Mouse (Mus musculus) hindbrain, embryonic 15.5 days (tissue): ENCODE results near the gene Npc2. TPM values are rescaled to one million over a fixed set of nuclear protein-coding genes. Genes with fewer than 3 reads are reported as not detected.

Experiments used
- ATAC-seq: fragments of 200-750 bp; cut with Nextera tagmentation; 2 replicates; pipeline ENCODE4 v1.8.0; 2017; ENCODE audit warnings: low read depth, moderate number of reproducible peaks, moderate TSS enrichment; ENCODE audit not compliant: low FRiP score
- H3K27ac ChIP-seq: fragments of 300-500 bp; sonication (generic); replicated peaks from 2 replicates; pipeline ENCODE4 v1.5.1; 2015; ENCODE audit warnings: mild to moderate bottlenecking, inconsistent platforms
- H3K27me3 ChIP-seq: fragments of 300-500 bp; sonication (generic); 2 replicates; pipeline ENCODE4 v1.6.1; 2015; ENCODE audit warnings: control low read depth, inconsistent platforms
- H3K36me3 ChIP-seq: fragments of 300-500 bp; sonication (generic); 2 replicates; pipeline ENCODE4 v1.6.1; 2015; ENCODE audit warnings: control low read depth, inconsistent platforms
- H3K4me1 ChIP-seq: fragments of 300-500 bp; sonication (generic); replicated peaks from 2 replicates; pipeline ENCODE4 v1.6.1; 2015; ENCODE audit warnings: control low read depth, inconsistent platforms
- H3K4me2 ChIP-seq: fragments of 300-500 bp; sonication (generic); 2 replicates; pipeline ENCODE4 v1.6.1; 2015; ENCODE audit warnings: moderate library complexity, mild to moderate bottlenecking, inconsistent platforms
- H3K4me3 ChIP-seq: fragments of 300-500 bp; sonication (generic); 2 replicates; pipeline ENCODE4 v1.5.1; 2015; ENCODE audit warnings: mild to moderate bottlenecking, inconsistent platforms
- H3K9ac ChIP-seq: fragments of 300-500 bp; sonication (generic); 2 replicates; pipeline ENCODE4 v1.6.1; 2015; ENCODE audit warnings: inconsistent platforms
- H3K9me3 ChIP-seq: fragments of 300-500 bp; sonication (generic); 2 replicates; pipeline ENCODE4 v1.6.1; 2016; ENCODE audit warnings: control low read depth, inconsistent platforms
- WGBS: fragments of 180-500 bp; shearing (Covaris S2); methylation state at CpG from one replicate; pipeline ENCODE4 v1.1.7; 2015; 5-methylcytosine and 5-hydroxymethylcytosine counted together
- polyA plus RNA-seq: library from polyadenylated mRNA; unstranded; fragments of >200 nt; fragmentation: Nextera tagmentation; extraction: Ambion mirVana; gene quantifications from 2 replicates; pipeline ENCODE4 v1.2.1, GENCODE M21; 2015

Npc2 gene
- polyA plus RNA-seq, 1 experiment from 2014 or later, result 59.0 TPM

DNA sequence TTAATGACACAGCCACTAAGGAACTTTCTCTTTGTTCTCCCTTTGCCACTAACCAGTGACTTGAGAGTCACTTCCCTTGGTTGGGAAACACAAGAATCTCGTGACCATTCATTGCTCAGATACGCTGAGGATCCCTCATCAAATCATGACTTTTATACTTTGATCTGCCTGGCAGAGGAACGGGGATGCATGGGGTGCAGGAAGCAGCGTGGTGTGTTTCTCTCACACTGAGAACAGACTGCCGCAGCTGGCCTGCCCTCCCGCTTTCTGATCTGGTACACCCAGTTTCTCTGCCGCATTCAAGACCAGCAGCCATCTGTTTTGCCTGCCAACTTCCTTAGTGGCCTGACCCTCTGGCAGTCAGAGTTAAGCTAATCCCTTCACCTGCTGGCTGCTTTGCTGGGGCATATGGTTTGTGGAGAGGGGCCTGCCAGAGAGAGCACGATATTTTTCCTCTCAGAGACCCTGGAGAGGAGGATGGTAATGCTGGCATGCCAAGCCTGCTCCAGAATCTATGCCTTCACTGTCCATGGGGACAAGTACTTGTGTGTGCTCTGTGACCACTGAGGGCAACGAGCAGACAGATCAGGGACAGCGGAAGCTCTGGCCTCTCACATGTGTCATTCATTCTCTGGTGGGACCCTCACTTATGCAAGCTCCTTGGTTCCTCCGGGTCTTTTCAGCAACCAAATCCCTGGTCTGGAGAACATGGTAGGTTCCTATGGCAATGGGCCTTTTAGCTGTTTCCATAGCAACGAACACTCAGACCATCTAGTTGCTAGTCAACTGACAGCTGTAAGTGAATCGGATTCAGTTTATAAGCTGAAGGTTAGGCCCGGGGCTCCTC lies 20.6 kb downstream of the Npc2 start:
- no peak overlapping the region for H3K4me2 ChIP-seq
- no peaks in the 10 kb centered on the region for H3K9me3 ChIP-seq
- H3K27me3 ChIP-seq, result no peaks in the 10 kb centered on the region
- peaks cover 4% of the 10 kb centered on the region; the same call in 1 of the 2 replicates for H3K36me3 ChIP-seq
- peak; percentile 81 for ATAC-seq
- H3K9ac ChIP-seq, result no peak overlapping the region
- peaks cover 24% of the 10 kb centered on the region for H3K4me1 ChIP-seq
- H3K4me3 ChIP-seq, result no peak overlapping the region
- H3K27ac ChIP-seq, result peak overlapping the region; percentile 67
- 18% methylated on average over 14 of the region's 14 CpGs for WGBS

DNA sequence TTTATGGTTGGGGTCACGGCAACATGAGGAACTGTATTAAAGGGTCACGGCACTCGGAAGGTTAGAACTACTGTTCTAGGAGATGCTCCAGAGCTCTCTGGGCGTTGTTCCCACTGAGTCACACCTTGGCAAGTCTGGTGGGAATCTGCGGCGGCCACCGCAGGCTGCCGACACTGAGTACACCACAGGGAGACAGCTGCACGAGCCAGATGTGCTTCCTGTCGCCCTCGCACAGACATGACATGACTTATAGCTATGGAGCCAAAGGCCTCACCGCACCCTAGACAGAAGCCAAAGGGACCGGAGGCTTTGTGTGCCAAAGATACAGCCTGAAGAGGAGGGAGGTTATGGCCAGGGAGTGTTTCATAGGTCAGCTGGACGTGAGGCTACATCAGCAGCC lies 22.3 kb downstream of the Npc2 start:
- WGBS, result 55% methylated on average over 14 of the region's 14 CpGs
- Histone ChIP-seq H3K4me2 (no peak overlapping the region), H3K27me3 (no peaks in the 10 kb centered on the region), H3K27ac (no peak overlapping the region), H3K4me1 (peaks cover 24% of the 10 kb centered on the region), H3K9ac (no peak overlapping the region), H3K36me3 (no peaks in the 10 kb centered on the region), H3K9me3 (no peaks in the 10 kb centered on the region), H3K4me3 (no peak overlapping the region)
- ATAC-seq, result no peak

DNA sequence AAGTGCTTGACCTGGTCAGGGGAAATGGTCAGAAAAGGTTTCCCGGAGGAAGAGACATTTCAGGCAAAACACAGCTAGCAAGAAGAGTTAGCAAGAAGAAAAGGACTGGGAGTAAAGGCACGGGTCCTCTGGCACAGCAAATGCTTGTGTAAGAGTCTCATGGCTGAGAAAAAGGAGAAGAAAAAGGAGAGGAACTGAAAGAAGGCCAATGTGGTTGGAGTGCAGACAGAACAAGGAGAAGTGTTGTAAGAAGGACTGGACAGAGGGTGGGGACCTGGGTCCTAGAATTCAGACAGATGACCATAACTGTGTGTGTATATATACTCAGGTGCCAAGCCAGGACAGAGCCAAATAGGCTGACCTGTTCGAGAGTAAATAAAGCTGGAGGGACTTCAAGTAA lies 24.8 kb downstream of the Npc2 start:
- Histone ChIP-seq H3K4me3 (no peak overlapping the region), H3K4me1 (peaks cover 18% of the 10 kb centered on the region), H3K27ac (no peak overlapping the region), H3K27me3 (no peaks in the 10 kb centered on the region), H3K9me3 (no peaks in the 10 kb centered on the region), H3K4me2 (no peak overlapping the region), H3K36me3 (no peaks in the 10 kb centered on the region), H3K9ac (no peak overlapping the region)
- ATAC-seq, result no peak
- 76% methylated on average over 3 of the region's 3 CpGs for WGBS

DNA sequence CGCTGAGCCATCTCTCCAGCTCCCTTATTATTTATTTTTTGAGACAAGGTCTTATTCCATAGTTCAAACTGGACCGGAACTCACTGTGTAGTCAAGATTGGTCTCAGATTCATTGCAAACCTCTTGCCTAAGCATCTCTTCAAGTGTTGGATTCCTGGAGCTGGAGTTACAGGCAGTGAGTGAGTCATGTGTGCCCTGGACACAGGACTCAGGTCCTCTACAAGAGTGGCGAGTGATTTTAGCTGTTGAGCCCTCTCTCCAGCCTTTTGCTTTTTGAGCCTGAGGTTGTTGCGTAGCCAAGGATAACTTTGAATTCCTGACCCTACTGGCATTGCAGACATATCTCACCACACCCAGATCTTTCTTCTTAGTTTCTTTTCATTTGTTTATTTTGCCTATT lies 27.3 kb downstream of the Npc2 start:
- H3K36me3 ChIP-seq, result no peaks in the 10 kb centered on the region
- H3K9me3 ChIP-seq, result no peaks in the 10 kb centered on the region
- no peak for ATAC-seq
- H3K4me3 ChIP-seq, result no peak overlapping the region
- no peak overlapping the region for H3K27ac ChIP-seq
- no peak overlapping the region for H3K4me2 ChIP-seq
- no peak overlapping the region for H3K9ac ChIP-seq
- H3K27me3 ChIP-seq, result no peaks in the 10 kb centered on the region
- 75% methylated on average over 4 of the region's 4 CpGs for WGBS
- H3K4me1 ChIP-seq, result no peaks in the 10 kb centered on the region

DNA sequence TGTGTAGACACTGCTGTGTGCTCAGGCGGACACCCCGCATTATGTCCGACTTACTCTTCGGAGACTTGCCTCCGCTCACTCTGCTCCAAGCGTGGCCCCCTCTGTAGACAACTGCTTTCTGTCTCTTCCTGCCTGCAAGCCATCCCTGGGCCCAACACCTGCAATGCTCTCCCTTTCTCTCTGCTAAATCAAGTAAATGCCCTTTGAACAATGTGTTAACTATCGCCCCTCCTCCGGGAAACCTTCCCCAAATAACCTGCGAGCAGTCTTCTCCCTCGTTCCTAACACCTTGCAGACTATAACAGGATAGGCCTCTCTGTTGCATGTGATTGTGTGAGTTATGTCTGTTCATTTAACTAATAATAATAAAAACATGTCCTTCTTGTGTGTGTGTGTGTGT lies 29.5 kb downstream of the Npc2 start:
- Histone ChIP-seq H3K9me3 (no peaks in the 10 kb centered on the region), H3K9ac (no peak overlapping the region), H3K4me1 (no peaks in the 10 kb centered on the region), H3K4me2 (no peak overlapping the region), H3K4me3 (no peak overlapping the region), H3K27ac (no peak overlapping the region), H3K27me3 (no peaks in the 10 kb centered on the region), H3K36me3 (no peaks in the 10 kb centered on the region)
- no peak for ATAC-seq
- 87% methylated on average over 10 of the region's 10 CpGs for whole genome bisulfite sequencing

DNA sequence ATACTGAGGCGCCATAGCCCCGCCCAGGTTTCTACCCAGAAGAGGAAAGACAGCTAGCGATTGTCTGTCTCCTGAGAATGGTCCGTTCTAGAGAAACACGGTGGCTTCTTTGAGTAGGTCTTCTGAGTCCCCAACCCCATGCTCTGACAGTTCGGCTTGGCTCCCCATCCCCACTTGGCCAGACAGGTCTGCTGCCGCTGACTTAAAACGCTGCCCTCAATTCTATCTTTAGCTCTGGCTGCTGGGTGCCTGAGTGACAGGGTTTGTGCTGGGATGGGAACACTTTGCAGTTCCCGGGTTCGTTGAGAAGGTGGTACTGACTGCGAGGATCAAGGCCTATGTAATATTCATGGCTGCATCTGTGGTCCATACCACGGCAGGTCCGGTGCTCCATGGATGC lies 39.6 kb downstream of the Npc2 start:
- WGBS, result 77% methylated on average over 13 of the region's 13 CpGs
- Histone ChIP-seq H3K27ac (no peak overlapping the region), H3K4me3 (no peak overlapping the region), H3K4me1 (no peaks in the 10 kb centered on the region), H3K27me3 (no peaks in the 10 kb centered on the region), H3K9ac (no peak overlapping the region), H3K36me3 (no peaks in the 10 kb centered on the region), H3K9me3 (no peaks in the 10 kb centered on the region), H3K4me2 (no peak overlapping the region)
- no peak for ATAC-seq

DNA sequence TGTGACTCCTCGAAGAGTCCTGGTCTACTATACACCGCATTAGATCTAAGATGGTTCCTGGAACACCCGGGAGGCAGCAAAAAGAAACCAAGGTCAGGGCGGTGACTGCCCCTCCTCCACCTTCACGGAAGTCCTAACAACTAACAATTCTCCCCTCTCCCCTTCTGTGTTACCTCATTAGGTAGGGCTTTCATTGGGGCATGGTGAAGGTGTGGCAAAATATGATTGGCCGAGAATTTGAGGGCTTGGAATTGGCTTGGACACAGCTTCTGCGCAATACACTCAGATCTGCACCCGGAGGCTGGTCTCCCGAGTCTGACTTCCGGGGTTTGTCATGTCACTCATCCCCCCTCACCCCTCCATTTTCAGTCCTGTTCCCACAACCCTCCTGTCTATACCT lies 44.5 kb downstream of the Npc2 start:
- Histone ChIP-seq H3K4me3 (no peak overlapping the region), H3K27ac (no peak overlapping the region), H3K9me3 (no peaks in the 10 kb centered on the region), H3K9ac (no peak overlapping the region), H3K4me1 (no peaks in the 10 kb centered on the region), H3K36me3 (no peaks in the 10 kb centered on the region), H3K27me3 (no peaks in the 10 kb centered on the region), H3K4me2 (no peak overlapping the region)
- ATAC-seq, result no peak
- WGBS, result 95% methylated on average over 10 of the region's 10 CpGs

DNA sequence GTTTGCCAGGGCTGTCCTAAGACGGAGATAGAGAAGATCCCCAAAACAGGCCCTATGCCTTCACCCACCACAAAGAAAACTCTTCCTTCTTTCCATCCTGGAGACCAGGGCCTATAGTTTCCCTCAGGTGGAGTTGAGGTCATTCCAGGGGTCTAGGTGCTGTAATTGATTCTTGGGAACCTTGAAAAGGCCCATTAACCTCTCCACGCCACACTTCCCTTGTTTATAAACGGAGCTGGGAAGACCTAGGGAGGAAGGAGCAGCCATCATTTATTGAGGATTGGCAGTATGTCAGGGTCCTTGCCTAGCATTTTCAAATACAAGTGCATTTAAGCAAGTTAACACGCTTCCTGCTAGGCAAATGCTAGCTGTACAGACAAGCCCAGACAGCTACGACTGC lies 45.5 kb downstream of the Npc2 start:
- Histone ChIP-seq H3K36me3 (no peaks in the 10 kb centered on the region), H3K27me3 (no peaks in the 10 kb centered on the region), H3K4me1 (no peaks in the 10 kb centered on the region), H3K9me3 (no peaks in the 10 kb centered on the region), H3K4me3 (no peak overlapping the region), H3K27ac (no peak overlapping the region), H3K9ac (no peak overlapping the region), H3K4me2 (no peak overlapping the region)
- WGBS, result 74% methylated on average over 5 of the region's 5 CpGs
- ATAC-seq, result no peak

DNA sequence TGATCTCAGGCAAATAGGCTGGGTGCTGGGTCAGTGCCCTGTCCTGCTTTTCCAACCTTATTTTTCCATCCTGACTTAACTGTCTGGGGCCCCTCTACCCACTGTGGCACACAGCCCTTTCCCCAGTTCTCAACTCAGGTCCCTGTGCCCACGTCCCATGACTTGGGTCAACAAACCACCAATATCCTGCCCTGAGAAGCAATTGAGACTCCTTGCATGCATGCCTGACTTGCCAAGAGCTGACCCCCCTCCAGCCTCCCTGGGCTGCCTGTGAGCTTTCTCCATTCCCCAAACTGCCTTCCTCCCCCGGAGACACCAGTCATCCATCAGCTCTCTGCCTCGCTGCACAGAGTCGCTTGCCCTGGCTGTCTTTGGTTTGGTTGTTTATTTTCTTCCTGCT lies 46.0 kb downstream of the Npc2 start:
- Histone ChIP-seq H3K27ac (no peak overlapping the region), H3K27me3 (no peaks in the 10 kb centered on the region), H3K4me2 (no peak overlapping the region), H3K4me3 (no peak overlapping the region), H3K4me1 (no peaks in the 10 kb centered on the region), H3K9ac (no peak overlapping the region), H3K9me3 (no peaks in the 10 kb centered on the region), H3K36me3 (no peaks in the 10 kb centered on the region)
- ATAC-seq, result no peak
- 37% methylated on average over 4 of the region's 4 CpGs for WGBS

DNA sequence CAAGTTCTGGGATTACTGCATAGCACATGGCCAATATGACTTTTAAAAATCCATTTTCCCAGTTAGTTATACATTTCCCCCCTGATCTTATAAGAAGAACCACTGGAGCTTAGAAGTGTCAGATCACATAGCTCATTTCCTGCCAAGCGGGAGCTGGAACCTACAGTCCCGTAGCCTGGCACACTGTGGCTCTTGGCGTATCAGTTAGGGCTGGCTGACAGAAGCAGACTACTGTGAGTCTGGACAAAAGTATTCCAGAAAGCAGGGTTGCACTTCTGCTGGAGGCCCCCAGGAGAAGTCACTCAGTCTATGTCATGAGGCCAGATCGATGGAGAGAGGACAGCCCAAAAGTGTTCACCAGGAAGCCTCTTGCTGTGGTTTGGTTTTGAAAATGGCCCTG lies 46.6 kb downstream of the Npc2 start:
- Histone ChIP-seq H3K4me1 (no peaks in the 10 kb centered on the region), H3K27me3 (no peaks in the 10 kb centered on the region), H3K9ac (no peak overlapping the region), H3K9me3 (no peaks in the 10 kb centered on the region), H3K4me3 (no peak overlapping the region), H3K36me3 (no peaks in the 10 kb centered on the region), H3K27ac (no peak overlapping the region), H3K4me2 (no peak overlapping the region)
- ATAC-seq, result no peak
- 88% methylated on average over 4 of the region's 4 CpGs for WGBS

DNA sequence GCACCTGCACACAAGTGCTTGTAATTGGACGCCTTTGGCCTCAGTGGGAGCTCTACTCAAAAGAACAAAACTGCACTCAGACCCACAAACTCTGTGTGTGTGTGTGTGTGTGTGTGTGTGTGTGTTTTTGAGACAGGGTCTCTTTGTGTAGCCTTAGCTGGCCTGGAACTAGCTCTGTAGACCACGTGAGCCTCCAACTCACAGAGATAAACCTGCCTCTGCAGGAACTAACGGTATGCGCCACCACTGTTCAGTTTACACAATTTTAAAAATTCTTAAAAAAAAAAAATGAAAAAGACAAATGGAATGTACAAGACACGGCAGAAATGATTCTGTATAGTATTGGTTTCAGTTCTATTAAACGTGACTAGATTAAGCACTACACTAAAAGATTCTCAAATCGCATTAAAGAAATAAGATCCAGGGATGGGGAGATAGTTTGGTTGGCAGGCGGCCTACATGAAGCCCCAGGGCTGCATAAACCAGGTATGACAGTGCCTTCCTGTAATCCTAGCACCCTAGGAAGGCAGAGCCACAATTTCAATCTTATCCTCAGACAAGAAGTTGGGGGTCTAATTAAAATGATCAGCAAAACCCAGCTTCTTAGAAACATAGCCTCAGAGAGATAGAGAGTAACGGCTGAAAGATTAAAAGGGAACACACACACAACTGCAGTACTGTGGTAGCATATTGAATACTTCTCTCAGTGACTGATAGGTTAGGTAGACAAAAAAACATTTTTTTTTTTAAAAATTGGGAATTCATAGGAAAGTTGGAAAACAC lies 54.3 kb downstream of the Npc2 start:
- no peaks in the 10 kb centered on the region for H3K36me3 ChIP-seq
- no peak overlapping the region for H3K4me3 ChIP-seq
- no peaks in the 10 kb centered on the region for H3K9me3 ChIP-seq
- 83% methylated on average over 9 of the region's 9 CpGs for WGBS
- no peak overlapping the region for H3K27ac ChIP-seq
- ATAC-seq, result no peak
- no peak overlapping the region for H3K4me2 ChIP-seq
- no peak overlapping the region for H3K9ac ChIP-seq
- no peaks in the 10 kb centered on the region for H3K27me3 ChIP-seq
- no peaks in the 10 kb centered on the region for H3K4me1 ChIP-seq

DNA sequence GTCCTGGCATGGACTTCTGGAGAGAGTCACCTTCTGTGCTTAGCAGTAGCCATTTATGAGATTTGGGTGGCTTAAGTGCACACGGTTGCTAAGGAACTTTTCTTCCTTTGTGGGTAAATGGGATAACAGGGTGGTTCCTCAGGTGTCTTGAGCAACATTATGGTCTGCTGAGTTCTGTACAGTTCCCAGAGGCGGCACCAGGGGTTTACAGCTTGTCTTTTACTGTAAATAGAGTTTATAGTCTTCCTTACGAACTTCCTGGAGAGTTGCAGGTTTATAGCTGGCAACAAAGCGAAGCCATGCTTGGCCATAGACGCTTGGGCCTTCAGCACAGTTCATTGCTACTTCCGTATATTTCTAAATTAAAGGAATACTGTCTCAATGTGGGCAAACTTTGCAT lies 58.4 kb downstream of the Npc2 start:
- WGBS, result 92% methylated on average over 6 of the region's 6 CpGs

More for the DNA sequence above, 58.4 kb downstream of the Npc2 start:
- Histone ChIP-seq H3K36me3 (no peaks in the 10 kb centered on the region), H3K4me2 (no peak overlapping the region), H3K27me3 (no peaks in the 10 kb centered on the region), H3K27ac (no peak overlapping the region), H3K9ac (no peak overlapping the region), H3K9me3 (no peaks in the 10 kb centered on the region), H3K4me1 (no peaks in the 10 kb centered on the region), H3K4me3 (no peak overlapping the region)
- ATAC-seq, result no peak
